Mouse (Mus musculus) gastrocnemius, adult 8-10 months (tissue): ENCODE data around the gene Tspear. TPM values are rescaled to one million over a fixed set of nuclear protein-coding genes. Genes with fewer than 3 reads are reported as not detected.

ENCODE experiments used
- DNase-seq, 2 experiments: peaks; one replicate each; pipeline ENCODE4 v3.0.0; 2022; ENCODE audit warnings: low spot score in 2 of 2
- total RNA-seq, 4 experiments: library from RNA; stranded (reverse); gene quantifications; 2 replicates each; pipeline ENCODE4 v1.2.4; 2022

Gene Tspear
- total RNA-seq, 4 experiments from 2014 or later = not detected

DNA sequence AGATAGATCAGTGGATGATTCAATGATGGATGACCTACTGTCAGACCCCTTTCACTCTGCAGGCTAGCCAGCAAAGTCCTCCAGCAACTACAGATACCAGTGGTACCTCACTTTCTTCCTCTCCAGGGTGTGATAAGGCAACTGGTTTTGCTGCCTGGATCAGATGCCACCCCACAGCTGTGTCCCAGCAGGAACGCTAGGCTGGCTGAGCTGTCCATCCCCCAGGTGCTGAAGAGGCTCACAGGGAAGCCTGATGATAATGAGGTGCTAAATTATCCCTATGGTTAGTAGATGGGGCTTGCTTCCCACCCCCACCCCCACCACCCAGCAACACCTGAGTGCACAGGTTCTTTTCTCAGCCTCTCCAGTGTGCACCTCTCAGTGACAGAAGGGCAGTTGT is 181.2 kb downstream of the Tspear start:
- DNase-seq = no peak

DNA sequence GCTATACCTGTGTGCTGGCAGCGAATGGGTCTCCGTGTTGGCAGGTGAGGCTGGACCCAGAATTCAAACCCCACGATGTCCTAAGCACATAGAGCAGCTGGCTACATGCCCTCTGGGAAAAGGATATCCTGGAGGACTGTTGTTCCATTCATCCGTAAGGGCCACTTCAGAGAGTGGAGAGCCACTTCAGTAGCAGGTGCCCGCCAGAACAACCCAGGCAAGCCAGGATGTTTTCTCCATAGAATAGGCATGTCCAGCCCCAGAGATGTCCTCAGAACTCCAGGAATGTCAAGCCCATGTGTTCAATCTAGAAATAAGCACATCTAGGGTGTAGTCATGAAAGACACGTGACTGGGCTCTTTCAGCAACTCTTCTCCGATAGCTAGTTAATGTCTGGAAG is 183.3 kb downstream of the Tspear start:
- DNase-seq = no peak

DNA sequence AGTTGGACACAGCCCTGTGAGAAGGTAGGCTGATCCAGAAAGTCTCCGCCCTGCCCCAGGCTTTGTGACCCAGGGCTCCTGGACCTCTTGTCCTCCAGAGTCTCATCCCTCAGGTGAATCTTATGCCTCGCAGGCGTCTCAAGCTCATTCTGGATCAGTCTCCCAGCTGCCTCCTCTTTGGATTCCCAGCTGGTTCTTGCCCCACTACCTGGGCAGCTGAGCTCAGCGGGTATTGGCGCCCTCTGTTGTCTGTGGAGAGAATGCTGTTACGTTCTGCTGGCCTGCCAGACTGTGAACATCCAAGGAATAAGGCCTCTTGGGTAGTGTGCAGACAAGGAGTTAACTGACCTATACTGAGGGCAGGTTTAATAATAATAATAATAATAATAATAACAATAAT is 192.6 kb downstream of the Tspear start:
- DNase-seq = no peak

DNA sequence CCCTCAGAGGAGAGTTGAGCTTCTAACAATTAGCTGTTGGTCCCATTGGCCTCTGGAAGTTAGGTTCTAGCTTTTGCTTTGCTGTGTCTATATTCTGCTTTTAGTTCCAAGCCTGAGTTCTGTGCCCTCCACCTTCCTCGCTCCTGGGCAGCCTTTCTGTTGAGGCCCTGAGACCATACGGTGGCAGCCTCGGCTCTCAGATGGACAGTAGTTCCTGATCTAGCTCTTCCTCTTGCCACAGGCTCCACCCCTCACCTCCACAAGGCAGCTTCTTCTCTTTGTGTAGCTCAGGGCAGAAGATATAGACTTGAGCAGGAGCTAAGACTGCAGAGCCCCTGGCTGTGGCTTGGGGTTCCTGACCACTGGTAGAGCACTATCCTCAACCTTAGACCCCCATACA is 193.9 kb downstream of the Tspear start:
- DNase-seq = no peak

DNA sequence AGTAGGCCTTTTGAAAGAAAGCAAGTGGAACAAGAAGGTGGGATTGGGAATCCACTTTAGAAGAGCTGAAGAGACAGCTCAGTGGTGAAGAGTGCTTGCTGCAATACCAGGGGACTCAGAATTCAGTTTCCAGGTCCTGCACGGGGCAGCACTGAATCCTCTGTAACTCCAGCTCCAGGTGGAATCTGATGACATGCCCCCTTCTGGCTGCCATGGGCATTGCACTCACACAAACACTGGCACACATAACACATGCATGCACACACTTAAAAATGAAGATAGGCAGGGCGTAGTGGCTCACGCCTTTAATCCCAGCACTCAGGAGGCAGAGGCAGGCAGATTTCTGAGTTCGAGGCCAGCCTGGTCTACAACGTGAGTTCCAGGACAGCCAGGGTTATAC is 196.2 kb downstream of the Tspear start:
- DNase-seq = no peak

DNA sequence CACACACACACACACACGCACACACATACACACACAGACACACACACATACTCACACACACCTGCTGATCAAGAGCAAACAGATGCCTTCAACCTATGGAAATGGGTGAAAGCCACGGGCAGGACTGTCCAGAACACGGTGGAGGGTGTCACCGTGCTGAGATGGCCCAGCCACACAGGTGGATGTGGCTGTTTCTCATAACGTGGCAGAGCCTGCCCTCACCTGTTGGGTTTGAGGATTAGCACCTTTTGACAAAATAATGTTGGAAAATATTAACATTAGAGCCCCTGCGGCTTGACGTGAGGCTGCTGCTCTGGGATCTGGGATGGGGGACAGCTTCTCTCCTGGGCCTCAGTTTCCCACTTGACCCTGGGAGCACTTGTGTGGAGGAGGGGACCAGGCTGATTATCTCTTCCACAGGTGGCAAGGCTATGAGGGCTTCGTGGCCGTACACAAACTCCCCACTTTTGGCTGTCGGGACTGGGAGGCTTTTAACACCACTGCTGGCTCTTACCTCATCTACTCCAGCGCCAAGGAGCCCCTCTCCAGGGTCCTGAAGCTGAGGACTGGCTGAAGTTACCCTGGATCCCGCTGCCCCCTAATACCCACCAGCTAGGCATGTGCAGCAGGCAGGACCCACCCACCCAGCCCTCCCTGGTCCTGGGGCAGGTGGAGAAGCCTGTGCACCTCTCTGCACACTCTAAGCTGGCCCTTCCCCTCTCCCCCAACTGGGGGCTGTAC is 199.8 kb downstream of the Tspear start:
- no peak for DNase-seq

DNA sequence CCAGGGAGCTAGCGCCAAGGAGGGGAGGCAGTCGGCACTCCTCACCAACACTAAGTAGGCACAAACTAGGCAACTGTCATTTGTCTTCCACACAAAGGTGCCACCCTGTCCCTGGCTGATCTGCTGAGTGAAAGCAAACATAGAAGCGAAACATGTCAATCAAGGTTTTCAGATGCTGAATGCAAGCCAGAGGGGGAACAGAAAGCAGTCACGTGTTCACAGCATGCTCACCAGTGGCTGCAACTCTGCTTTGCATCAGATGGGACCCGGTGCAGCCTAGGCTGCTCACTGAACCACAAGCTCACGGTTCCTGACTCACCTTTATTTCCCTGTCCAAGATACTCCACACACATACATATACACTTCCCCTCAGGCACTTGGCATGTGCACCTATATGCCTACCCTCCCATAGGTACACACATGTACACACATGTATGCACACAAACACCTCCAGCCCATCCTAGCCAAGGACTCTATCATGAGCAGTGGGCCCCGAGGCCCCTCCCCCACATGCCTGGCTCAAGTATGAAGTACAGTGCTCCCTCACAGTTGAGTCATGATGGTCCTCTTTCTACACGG is 204.7 kb downstream of the Tspear start:
- DNase-seq = no peak

DNA sequence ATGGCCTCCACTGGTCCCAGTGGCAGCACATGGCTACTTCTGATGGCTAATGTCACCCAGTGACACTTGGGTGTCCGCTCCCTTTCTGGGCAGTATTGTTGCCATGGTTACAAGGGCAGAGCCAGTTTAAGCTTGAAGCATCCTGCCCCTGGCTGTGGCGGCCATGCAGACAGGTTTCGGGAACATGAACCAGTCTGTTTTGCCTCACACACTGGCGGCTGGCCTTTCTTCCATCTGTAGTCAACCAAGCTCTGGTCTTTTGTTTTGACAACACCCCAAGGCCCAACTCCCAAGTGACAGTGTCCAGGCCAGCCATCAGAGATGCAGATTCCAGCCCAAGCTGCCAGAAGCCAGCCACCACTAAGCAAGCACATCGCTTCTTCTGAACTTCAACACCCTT is 209.2 kb downstream of the Tspear start:
- no peak for DNase-seq

DNA sequence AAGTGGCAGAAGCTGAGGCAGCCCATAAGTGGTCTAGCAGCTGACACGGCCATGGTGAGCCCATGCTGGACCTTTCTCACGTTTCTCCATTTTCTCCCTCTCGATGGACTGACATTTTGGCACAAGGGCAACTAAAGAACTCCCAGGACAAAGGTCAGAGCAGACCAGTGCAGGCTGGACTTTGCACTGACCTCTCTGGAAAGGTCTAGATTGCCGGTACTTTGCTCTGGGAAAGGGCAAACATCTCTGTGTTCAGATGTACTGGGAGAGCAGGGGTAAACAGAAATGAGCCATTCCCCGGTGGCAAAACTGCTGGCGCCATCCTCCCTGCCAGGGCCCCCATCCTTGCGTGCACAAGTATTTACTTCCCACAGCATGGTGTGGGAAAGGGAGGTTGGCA is 213.8 kb downstream of the Tspear start:
- no peak for DNase-seq

DNA sequence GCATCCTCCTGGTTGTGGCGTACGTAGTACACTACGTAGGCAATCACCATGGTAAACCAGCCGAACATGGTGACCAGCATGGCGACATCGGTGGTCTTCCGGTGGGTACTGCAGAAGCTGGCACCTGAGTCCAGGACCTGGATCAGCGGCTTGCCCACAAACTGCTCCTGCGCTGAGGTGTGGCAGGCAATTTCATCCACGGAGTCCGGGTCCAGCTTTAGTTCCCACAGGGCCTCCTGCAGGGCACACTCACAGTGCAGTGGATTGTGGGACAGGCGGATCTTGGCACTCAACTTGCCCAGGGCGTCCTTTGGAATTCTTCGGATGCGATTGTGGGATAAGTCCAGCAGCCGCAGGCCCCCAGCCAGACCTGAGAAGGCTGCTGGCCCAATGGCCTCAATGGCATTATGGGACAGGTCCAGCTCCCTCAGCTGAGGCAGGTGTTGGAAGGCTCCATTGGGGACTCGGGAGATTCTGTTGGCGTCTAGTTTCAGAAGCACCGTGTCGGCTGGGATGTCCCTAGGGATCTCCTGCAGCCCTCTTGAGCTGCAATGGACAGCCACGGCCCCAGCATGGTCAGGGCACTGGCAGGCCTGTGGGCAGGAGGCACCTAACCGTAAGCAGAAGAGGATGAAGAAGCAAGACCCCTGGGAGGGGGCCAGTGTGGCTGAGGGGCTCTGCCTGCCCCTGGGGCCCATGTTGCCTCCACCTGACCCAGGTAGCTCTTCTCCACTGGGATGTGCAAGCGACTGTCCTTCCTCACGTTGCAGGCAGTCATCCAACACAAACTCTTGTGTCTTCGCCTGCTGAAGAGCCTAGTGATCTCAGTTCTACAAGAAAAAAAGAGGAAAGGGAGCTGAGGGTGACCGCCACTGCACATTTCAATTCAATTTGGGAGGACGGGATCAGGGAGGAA is 214.8 kb downstream of the Tspear start:
- no peak for DNase-seq

DNA sequence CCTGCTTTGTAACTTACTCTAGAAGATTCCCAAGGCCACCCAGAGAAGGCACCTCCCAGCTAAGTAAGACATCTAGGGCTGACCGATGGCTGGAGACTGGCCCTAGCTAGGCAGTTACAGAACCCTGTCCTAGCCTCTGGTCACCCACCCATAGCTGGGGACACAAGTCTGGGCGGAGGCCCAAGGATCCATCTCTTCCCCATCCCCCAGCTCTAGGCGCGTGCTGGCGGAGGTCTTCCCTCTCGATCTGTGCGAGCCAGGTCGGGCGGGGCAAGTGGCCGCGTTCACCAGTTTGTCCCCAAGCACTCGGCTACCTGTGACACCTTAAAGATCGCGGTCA is 215.5 kb downstream of the Tspear start:
- DNase-seq = no peak

DNA sequence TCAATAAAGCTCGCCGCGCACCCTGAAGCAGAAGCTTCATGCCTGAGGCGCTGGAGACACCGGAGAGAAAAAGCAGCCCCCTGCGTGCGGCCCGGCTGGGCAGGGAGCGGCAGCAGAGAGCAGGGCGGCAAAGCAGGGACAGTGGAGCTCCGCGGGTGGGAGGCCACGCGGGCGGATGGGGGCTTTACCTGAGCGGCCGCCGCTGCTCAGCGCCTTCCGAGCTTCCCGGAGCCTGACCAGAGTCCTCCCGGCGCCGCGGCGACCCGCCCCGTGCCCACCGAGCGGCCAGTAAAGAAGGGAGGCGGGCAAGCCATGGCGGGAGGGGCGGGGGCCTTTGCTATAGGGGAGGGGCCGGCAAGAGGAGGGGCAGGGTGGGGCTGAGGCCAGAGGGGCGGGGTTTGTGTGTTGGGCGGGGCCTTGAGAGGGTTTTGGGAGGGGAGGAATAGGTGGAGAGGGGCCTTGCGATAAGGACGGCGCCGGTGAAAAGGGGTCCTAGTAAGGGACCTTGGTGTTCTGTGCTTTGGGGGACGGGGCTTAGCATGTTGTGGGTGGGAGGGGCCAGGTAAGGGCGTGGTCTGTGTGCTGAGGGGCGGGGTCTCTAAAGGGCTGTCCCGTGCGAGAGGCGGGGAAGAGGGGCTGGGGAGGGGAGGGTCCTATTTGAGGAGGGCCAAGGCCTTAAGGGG is 216.0 kb downstream of the Tspear start, which contains the start of gene Lrrc3:
TSS of gene Lrrc3 (minus strand) at position 326 of the 683 bp plus-strand sequence.
- no peak for DNase-seq

DNA sequence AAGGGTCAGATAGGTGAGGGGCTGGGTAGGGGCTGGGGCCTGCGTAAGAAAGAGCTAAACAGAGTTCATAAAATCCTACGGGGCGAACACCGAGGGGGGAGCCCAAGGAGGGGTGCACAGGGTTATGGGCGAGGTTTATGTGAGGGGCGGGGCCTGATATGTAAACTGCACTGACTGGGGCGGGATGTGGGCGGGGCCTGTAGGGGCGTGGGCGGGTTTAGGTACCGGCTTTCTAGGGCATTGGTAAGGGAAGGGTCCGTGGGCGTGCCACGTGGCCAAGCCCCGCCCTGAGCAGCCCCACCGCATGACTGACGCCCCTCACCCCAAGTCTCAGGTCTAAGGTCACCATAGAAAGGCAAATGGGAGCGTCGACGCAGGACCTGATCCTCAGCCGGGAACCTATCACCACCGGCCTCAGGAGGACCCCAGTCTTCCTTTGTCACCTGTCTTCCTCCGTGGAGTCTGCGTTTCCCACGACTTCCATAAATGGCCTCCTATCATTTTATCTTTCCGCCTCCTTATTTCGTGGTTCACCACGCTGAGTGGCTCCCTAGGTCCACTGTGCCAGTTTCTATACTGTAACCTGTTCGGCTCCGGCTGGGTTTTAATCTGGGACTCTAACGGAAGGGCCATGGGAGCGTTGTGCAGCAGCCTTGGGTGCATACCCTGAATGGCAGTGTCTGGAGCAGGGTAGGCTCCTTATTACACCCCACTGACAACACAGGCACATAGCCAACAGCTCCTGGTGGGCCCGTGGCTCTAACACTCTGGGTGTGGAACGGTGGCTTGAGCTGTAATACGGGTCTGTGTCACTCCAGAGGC is 216.7 kb downstream of the Tspear start:
- no peak for DNase-seq

DNA sequence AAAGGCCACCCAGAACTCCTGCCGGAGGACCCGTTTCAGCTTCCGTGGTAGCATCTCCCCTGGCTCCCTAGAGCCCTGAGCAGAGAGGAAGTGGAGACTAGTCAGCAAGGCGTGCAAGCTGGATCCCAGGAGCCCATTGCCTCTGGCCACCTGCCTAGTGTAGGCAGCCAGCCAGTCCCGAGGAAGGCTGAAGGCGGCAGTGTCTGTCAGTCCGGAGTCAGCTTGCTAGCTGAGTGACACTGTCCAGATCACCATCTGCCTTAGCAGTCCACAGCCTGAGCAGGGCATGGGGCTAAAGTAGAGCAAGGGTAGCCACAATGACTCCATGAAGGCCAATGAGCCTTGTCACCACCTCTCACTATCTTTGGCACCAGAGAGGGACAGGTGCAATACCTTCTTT is 226.2 kb downstream of the Tspear start:
- DNase-seq = peak in 1 of 2 experiments; percentile 27

DNA sequence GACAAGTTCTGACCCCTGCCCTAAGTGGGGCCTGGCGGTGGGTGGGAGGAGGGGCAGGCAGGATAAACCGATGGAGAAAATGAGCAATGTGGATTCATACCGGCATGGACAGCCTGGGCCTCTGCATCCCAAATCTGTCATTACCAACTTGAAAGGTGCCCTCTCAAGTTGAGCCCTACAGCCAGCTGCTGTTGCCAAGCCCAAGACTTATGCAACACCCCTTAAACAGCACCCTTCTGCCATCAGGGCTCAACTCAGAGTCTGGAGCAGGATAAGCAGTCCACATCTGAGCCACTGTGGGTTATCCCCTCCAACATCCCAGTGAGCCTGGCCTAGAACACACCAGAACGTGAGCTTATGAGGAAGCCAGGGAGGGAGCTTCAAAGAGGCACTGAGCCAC is 226.9 kb downstream of the Tspear start:
- DNase-seq = no peak

DNA sequence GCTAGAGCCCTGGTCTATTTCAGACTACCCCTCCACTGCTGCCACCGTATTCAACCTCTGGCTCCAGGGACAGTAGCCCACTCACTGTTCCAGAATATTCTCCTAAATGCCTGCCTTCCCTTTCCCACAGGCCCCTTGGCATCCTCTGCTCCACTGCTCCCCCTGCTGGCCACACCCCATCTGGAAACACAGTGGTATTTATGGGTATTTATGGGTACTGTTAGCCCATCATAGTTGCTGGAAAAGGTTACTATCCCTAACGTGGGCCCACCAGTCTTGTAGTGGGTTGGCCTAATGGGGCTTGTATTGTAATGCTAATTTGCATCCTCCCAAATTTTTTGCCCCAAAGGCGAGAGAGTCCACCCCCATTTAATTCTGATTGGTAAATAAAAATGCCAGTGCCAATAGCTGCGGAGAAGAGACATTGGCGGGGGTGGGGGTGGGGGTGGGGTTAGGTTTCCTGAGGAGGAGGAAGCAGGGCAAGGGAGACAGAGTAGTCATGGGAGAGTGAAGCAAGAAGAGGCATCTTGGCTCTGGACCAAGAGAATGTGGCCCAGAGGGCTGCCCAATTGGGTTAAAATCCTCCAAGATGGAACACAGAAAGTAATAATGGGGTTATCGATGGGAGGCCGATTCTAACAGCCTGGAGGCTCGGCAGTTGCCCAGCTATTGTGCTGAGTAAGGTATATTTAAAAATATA is 230.4 kb downstream of the Tspear start:
- peak; percentile 30 to 40 for DNase-seq

DNA sequence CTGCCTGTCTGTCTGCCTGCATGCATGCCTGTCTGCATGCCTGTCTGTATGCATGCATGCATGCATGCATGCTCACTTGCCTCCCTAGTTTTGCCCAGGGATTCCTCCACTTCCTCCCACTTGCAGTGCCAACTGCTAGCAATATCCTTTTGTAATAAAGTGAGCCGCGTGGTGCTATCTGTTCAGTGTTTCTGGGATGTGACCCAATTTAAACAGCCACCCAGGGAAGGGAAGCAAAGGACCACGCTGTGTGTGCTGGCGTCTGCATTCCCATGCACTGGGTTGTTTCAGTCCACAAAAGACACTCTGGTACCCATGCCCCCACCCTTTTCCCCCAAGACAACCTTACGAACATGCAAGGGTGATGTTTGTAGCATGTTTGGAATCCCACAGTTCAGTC is 234.6 kb downstream of the Tspear start:
- no peak for DNase-seq

DNA sequence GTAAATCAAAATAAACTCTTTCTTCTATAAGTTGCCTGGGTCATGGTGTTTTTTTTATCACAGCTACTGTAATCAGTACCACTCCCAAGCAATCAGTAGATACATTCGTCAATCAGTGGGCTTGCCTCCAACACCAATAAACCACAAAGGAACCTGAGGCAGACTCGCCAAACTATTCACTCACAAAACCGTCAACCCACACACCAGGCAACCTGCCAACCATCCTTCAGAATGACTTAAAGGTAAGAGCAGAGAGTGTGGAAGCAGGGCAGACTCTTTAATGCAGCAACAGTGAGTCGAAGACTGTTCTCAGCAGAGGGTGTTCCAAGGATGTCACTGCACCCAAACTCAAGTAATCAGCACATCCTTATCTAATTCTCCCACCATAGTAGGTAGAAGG is 236.3 kb downstream of the Tspear start:
- DNase-seq = no peak

DNA sequence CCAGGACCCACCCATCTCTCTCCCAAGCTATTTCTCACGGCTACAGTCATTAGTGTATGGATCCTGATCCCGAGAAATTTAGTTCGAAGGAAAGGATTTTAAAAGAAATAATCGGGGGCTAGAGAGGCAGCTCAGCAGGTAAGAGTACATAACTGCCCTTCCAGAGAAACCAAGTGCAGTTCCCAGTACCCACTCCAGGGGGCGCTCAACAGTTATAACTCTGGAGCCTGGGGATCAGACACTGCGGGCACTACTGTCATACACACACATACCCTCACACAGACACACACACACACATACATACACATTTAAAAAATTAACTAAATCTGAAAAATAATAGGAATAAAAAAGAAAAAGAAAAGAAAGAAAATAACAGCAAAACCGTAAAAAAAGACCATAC is 239.8 kb downstream of the Tspear start:
- no peak for DNase-seq

DNA sequence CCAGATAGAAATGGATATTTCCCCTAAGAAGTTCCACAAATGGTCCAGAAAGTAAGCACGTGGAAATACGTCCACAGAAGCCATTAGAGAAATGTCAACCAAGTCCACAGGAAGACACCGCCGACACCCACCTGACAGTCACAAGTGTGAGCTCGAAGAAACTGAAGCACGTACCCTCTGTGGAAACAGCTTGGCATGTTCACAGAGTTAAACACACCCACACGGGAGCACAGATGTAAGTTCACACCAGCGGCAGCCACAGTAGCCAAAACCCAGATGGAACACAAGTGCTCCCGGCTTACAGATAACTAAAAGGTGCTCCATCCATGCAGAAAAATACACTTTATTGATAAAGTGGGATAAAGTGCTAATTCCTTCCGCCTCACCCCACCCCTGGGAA is 241.0 kb downstream of the Tspear start:
- DNase-seq = no peak
